Mouse (Mus musculus): ENCODE measurements around the gene Nek8. TPM values are rescaled to one million over a fixed set of nuclear protein-coding genes. Genes with fewer than 3 reads are reported as not detected.

The Nek8 gene
- 8.8 and 9.4 TPM in 2 replicates for polyA plus RNA-seq (2016; fragmentation: Nextera tagmentation; extraction: Ambion mirVana)

DNA sequence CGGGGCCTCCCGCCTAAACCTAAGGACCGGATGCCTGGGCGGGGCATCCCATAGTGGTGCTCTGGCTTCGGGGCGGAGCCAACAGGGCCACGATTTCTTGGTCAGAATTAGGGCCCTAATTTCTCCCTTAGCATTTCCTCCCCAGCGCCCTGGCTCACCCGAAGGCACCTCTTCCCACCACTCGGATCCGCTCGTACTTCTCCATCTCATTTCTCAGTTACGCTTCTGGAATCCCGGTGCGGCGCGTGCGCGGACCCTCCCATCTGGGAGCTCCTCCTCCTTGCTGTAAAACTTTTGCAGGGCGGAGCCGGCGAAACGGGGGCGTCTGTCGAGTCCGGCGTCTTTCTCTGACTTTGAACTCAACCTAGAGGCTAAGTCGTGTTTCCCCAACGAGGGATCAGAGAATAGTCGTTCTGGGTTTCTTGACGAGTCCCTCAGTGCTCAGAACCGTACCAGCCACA is at the start of gene Nek8, which contains the start of gene Tlcd1:
Nek8 (minus strand) TSS at position 274 of the 461 bp plus-strand sequence.
Tlcd1 (plus strand) TSS at position 310 of the 461 bp plus-strand sequence.
- H3K36me3 ChIP-seq (replicated peaks) = peaks cover 22% of the 10 kb centered on the region

DNA sequence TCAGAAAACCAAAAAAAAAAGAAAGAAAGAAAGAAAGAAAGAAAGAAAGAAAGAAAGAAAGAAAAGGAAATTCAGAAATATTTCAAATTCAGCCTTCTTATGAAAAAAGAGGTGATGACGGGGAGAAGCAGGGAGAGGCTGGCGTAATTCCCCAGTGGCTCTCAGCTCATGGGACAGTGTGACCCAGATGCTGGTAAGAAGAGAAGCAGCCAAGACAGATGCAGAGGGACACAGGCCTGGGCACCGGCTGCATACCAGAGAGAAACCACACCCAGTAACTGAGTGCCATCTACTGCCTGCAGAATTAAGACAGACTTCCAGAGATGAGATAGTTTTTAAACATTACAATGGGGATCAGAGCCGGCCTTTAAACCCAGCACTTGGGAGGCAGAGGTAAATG is 47.1 kb upstream of the Nek8 start:
- Histone ChIP-seq H3K4me3 (replicated peaks) (no peak overlapping the region), H3K27ac (no peak overlapping the region), H3K9ac (no peak overlapping the region), H3K4me1 (no peaks in the 10 kb centered on the region), H3K27me3 (no peaks in the 10 kb centered on the region), H3K36me3 (replicated peaks) (peaks cover 97% of the 10 kb centered on the region), H3K4me2 (no peak overlapping the region), H3K9me3 (no peaks in the 10 kb centered on the region)
- ATAC-seq (ENCODE audit: low FRiP score) = no peak
- 96% methylated on average over 4 of the region's 4 CpGs for WGBS

More for the DNA sequence above, at the start of gene Nek8, which contains the start of gene Tlcd1:
- no peaks in the 10 kb centered on the region for H3K27me3 ChIP-seq
- peak within 1 kb of the TSS; percentile 54 for H3K9ac ChIP-seq
- peak; percentile 62 for ATAC-seq (ENCODE audit: low FRiP score)
- under 1% methylated on average over 32 of the region's 32 CpGs for WGBS
- peak within 1 kb of the TSS; percentile 80 for H3K4me2 ChIP-seq
- H3K4me3 ChIP-seq (replicated peaks) = peak within 1 kb of the TSS; percentile 64
- H3K4me1 ChIP-seq = peaks cover 50% of the 10 kb centered on the region
- H3K27ac ChIP-seq = peak within 1 kb of the TSS; percentile 91
- no peaks in the 10 kb centered on the region for H3K9me3 ChIP-seq

DNA sequence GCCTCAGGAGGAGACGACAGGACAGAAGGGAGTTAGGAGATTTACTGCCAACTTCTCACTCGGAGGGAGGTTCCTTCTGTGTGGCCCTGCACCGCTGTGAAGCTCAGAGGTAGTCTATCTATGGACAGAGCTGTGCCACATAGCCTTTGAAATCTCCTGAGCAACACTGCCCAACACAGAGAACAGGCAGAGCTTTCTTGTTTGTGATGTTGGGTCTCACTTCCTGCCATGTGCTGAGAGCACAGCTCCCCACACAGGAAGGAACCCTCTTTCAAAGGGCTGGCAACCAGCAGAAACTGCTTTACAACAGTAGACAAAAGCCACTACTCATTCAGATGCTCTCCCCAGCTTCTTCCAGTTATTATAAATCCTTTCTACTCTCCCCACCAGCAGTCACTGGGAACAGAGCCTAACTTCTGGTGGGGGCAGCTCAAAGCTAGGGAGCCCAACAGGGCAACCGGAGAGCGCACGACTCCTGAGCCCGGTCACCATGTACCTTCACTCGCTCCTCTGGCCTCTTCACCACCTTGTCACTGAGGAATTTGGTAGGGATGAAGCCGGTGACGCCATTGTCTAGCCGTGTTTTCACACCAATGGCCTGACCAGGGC is 39.3 kb upstream of the Nek8 start:
- no peak overlapping the region for H3K9ac ChIP-seq
- H3K36me3 ChIP-seq (replicated peaks) = peaks cover 96% of the 10 kb centered on the region
- no peaks in the 10 kb centered on the region for H3K4me1 ChIP-seq
- 91% methylated on average over 11 of the region's 11 CpGs for WGBS
- no peaks in the 10 kb centered on the region for H3K27me3 ChIP-seq
- H3K4me3 ChIP-seq (replicated peaks) = no peak overlapping the region
- no peak for ATAC-seq (ENCODE audit: low FRiP score)
- H3K4me2 ChIP-seq = no peak overlapping the region
- no peak overlapping the region for H3K27ac ChIP-seq
- no peaks in the 10 kb centered on the region for H3K9me3 ChIP-seq

DNA sequence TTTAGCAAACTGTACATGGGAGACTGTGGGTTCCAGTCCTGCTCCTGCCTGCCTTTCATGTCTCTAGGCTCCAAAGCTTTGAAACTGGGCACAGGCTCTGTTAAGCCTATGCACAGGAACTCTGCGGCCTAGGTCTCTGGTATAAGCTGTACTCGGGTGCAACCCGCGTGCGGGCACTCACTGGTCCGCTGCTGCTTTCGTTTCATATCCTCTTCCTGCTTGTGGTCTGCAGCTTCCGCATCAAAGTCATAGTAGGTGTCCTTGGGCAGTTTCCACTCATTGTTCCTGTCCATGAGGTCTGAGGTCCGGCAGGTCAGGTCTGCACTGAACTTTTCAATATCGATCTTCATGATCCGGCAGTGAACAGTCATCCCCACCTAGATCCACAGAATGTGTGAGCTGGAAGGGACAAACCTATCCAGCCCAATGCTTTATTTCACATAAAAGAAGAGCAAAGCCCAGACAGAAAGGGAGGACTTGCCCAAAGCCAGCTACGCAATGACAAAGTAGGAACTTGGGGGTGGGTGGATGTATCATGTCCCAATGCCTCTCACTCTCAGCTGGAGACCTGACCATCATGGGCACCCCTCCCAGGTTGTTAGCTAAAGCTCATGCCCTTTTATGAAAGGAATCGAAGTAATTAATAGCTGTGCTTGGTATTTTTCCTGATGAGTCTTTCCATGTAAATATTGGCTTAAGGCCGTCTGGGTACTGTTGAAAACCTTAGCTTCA is 36.8 kb upstream of the Nek8 start:
- 96% methylated on average over 14 of the region's 14 CpGs for WGBS
- Histone ChIP-seq H3K4me2 (no peak overlapping the region), H3K27me3 (no peaks in the 10 kb centered on the region), H3K4me3 (replicated peaks) (no peak overlapping the region), H3K36me3 (replicated peaks) (peaks cover 97% of the 10 kb centered on the region), H3K27ac (no peak overlapping the region), H3K9me3 (no peaks in the 10 kb centered on the region), H3K4me1 (no peaks in the 10 kb centered on the region), H3K9ac (no peak overlapping the region)
- no peak for ATAC-seq (ENCODE audit: low FRiP score)

DNA sequence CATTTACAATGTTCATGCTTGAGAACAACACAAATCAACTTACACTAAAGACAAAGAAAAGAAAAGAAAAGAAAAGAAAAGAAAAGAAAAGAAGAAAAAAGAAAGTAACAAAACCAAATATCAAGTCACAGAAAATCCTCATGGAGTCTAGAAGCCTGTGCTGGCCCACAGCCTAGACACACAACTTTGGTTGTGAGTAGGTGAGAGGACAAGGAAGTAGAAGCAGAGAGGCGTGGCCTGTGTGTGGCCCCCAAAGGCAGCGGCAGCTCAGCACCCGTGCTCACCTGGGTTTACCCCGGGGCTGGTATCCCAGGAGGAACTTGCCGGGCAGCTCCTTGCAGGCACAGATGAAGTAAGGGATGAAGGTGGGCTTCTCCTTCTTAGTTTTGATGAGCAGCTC is 35.0 kb upstream of the Nek8 start:
- Histone ChIP-seq H3K4me1 (no peaks in the 10 kb centered on the region), H3K27me3 (no peaks in the 10 kb centered on the region), H3K27ac (no peak overlapping the region), H3K4me2 (no peak overlapping the region), H3K9me3 (no peaks in the 10 kb centered on the region), H3K36me3 (replicated peaks) (peaks cover 99% of the 10 kb centered on the region), H3K9ac (no peak overlapping the region), H3K4me3 (replicated peaks) (no peak overlapping the region)
- WGBS = 92% methylated on average over 5 of the region's 5 CpGs
- no peak for ATAC-seq (ENCODE audit: low FRiP score)

DNA sequence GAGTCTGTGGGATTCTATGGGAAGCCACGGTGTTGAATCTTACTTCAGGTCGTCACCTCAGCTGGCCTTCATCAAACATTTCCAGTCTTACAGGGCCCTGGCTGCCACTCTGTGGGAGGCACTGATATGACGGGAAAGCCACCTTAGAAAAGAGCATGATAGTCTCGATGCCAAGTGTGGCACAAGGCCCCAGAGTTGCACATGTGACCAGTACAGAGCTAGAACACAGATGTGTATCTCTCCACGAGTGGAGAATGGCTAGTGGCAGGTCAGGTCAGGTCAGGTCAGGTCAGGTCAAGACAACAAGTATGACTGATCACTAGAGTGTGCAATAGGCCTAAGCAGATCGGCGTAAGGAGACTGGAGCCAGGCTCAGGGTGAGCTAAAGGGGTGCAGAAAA is 34.1 kb upstream of the Nek8 start:
- 87% methylated on average over 7 of the region's 7 CpGs for WGBS
- Histone ChIP-seq H3K27ac (no peak overlapping the region), H3K27me3 (no peaks in the 10 kb centered on the region), H3K9ac (no peak overlapping the region), H3K4me3 (replicated peaks) (no peak overlapping the region), H3K4me1 (peaks cover 6% of the 10 kb centered on the region), H3K36me3 (replicated peaks) (peaks cover 99% of the 10 kb centered on the region), H3K9me3 (no peaks in the 10 kb centered on the region), H3K4me2 (no peak overlapping the region)
- ATAC-seq (ENCODE audit: low FRiP score) = no peak

DNA sequence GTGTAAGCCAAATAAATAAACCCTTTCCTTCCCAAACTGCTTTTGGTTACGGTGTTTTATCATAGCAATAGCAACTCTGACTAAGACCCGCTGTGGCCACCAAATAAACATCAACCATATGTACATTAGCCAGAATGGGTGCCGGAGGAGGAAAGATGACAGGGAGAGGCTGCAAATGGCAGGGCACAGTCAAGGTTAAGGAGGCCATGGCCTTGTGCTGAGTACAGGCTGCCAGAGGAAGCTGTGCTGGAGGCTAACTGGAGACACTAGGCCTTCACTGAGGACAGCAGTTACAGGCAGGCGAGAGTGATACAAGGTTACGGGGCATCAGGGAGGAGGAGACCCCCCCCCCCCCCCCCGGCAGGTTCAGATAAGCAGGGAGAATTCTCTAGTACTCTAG is 33.4 kb upstream of the Nek8 start:
- H3K27ac ChIP-seq = no peak overlapping the region
- no peaks in the 10 kb centered on the region for H3K27me3 ChIP-seq
- H3K36me3 ChIP-seq (replicated peaks) = peaks cover 97% of the 10 kb centered on the region
- no peak overlapping the region for H3K9ac ChIP-seq
- no peak for ATAC-seq (ENCODE audit: low FRiP score)
- H3K9me3 ChIP-seq = no peaks in the 10 kb centered on the region
- no peak overlapping the region for H3K4me3 ChIP-seq (replicated peaks)
- H3K4me2 ChIP-seq = no peak overlapping the region
- peaks cover 7% of the 10 kb centered on the region for H3K4me1 ChIP-seq
- WGBS = 93% methylated on average over 6 of the region's 6 CpGs

DNA sequence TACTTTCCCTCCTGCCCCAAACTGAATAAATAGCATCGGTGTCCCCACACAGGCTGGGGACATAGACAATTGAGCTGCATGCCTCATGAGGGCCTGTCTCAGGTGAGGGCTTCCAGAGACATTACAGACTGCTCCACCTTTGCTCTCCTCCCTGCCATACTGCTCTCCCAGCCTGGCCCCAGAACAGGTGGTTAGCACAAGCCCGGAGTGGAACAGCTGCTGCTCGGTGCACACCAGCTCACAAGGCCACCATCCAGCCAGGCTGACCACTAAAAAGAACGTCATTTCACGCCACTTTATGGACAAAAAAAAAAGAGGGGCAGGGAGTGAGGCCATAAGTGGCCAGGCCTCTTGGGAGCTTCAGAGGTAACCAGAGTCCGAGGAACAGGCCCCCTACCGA is 30.7 kb upstream of the Nek8 start:
- H3K4me3 ChIP-seq (replicated peaks) = no peak overlapping the region
- no peak overlapping the region for H3K4me2 ChIP-seq
- H3K4me1 ChIP-seq = peaks cover 7% of the 10 kb centered on the region
- no peaks in the 10 kb centered on the region for H3K27me3 ChIP-seq
- H3K9ac ChIP-seq = no peak overlapping the region
- peaks cover 84% of the 10 kb centered on the region for H3K36me3 ChIP-seq (replicated peaks)
- no peaks in the 10 kb centered on the region for H3K9me3 ChIP-seq
- no peak for ATAC-seq (ENCODE audit: low FRiP score)
- WGBS = 90% methylated on average over 7 of the region's 7 CpGs
- H3K27ac ChIP-seq = no peak overlapping the region

DNA sequence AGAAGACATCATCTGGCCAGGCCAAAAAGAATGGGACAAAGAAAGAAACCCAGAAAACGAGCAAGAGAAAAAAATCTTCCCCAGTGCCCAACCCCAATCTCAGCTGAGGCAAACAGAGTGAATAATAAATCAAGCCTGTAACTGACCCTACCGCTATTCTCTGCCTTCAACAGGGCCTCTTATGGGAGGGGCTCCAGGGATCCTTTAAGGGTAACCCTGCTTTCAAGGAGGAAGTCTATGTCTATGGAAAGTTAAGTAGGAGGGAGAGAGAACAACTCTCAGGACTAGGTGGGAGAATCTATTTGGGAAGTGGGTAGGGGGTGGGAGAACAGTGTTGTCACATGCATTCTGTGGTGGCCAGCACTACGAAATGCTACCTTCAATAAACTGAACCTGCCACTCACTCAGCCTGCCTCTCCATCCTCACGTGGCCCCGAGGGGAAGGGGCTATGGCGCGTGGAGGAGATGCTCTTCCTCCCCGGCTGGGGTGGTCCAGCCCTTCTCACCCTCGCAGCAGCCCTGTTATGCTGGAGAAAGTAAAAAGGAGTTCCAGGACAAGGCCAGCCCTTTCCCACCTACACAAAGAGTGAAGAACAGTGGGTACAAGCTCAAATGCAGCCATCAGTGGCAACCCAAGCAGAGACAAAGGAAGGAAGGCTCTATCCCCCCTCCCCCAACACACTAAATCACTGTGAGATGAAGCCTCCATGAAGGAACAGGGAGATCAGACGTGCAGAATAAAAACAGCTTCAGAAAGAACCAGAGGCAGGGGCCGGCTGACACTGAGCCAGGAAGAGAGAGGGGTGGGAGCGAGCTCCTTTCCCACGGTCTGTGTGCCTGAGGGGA is 29.1 kb upstream of the Nek8 start:
- 73% methylated on average over 13 of the region's 13 CpGs for WGBS
- no peak for ATAC-seq (ENCODE audit: low FRiP score)
- no peak overlapping the region for H3K4me3 ChIP-seq (replicated peaks)
- H3K4me2 ChIP-seq = no peak overlapping the region
- H3K27ac ChIP-seq = peak overlapping the region; percentile 48
- H3K9me3 ChIP-seq = no peaks in the 10 kb centered on the region
- no peak overlapping the region for H3K9ac ChIP-seq
- H3K4me1 ChIP-seq = peaks cover 7% of the 10 kb centered on the region
- peaks cover 69% of the 10 kb centered on the region for H3K36me3 ChIP-seq (replicated peaks)
- no peaks in the 10 kb centered on the region for H3K27me3 ChIP-seq

DNA sequence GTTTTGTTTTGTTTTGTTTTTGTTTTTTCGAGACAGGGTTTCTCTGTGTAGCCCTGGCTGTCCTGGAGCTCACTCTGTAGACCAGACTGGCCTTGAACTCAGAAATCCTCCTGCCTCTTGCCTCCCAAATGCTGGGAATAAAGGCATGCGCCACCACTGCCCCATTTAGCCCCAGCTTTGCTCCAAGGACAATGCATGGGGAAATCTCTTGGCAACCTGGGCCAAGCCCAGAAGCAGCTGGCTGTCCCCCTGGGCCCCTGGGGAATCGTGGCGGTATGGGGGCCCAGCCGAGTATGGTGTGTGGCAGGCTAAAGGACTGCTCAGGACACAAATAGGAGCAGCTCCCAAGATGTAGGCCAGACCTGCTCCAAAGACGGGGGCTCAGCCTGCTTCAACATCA is 27.8 kb upstream of the Nek8 start:
- H3K27me3 ChIP-seq = no peaks in the 10 kb centered on the region
- H3K9me3 ChIP-seq = no peaks in the 10 kb centered on the region
- H3K4me1 ChIP-seq = peaks cover 7% of the 10 kb centered on the region
- ATAC-seq (ENCODE audit: low FRiP score) = no peak
- H3K27ac ChIP-seq = 0 out of 2 replicates have a peak overlapping the region, but pooled peaks have one; percentile 5
- no peak overlapping the region for H3K4me3 ChIP-seq (replicated peaks)
- H3K9ac ChIP-seq = no peak overlapping the region
- WGBS = 85% methylated on average over 6 of the region's 6 CpGs
- peaks cover 56% of the 10 kb centered on the region for H3K36me3 ChIP-seq (replicated peaks)
- H3K4me2 ChIP-seq = no peak overlapping the region

DNA sequence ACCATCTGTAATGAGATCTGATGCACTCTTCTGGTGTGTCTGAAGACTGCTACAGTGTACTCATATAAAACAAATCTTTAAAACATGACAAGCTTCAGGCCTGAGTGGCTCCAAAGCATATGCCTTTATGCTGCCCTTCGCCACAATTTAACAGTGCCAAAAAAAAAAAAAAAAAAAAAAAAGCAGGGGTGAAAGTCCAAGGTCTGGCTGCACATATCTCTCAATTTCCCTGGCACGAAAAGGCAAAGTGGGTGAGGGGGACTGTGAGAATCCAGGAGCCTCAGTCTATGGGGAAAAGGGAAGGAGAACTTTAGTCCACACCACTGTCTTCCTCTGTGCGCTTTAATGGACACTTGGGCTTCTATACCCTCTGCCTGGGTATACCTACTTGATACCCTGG is 25.9 kb upstream of the Nek8 start:
- H3K27me3 ChIP-seq = no peaks in the 10 kb centered on the region
- H3K4me1 ChIP-seq = peaks cover 7% of the 10 kb centered on the region
- H3K27ac ChIP-seq = no peak overlapping the region
- no peak overlapping the region for H3K4me3 ChIP-seq (replicated peaks)
- no peaks in the 10 kb centered on the region for H3K9me3 ChIP-seq
- 94% methylated on average over 3 of the region's 3 CpGs for WGBS
- ATAC-seq (ENCODE audit: low FRiP score) = no peak
- H3K4me2 ChIP-seq = no peak overlapping the region
- peaks cover 37% of the 10 kb centered on the region for H3K36me3 ChIP-seq (replicated peaks)
- no peak overlapping the region for H3K9ac ChIP-seq
